Mouse (Mus musculus) olfactory bulb, adult 2 months (tissue): ENCODE results near the gene N4bp2l2.

ENCODE experiments used
- CTCF ChIP-seq: fragments of 200-500 bp; IDR thresholded peaks from 2 replicates; pipeline ENCODE4 v1.5.1; 2012; ENCODE audit warnings: low read depth, mild to moderate bottlenecking, low read length, moderate library complexity; ENCODE audit not compliant: insufficient read depth
- POLR2A ChIP-seq: fragments of 200-500 bp; IDR thresholded peaks from 2 replicates; pipeline ENCODE4 v1.6.1; 2012; ENCODE audit warnings: mild to moderate bottlenecking, low read depth, low read length, moderate library complexity; ENCODE audit not compliant: insufficient read depth

GRCm38 (mm10) chr5:150629692-150630091, 36.3 kb downstream of the N4bp2l2 start:
- no peak for TF ChIP-seq CTCF
- TF ChIP-seq POLR2A: no peak
